Mouse (Mus musculus) lung, embryonic 14.5 days (tissue): ENCODE results near the gene Kcng3. TPM values are rescaled to one million over a fixed set of nuclear protein-coding genes. Genes with fewer than 3 reads are reported as not detected.

Experiments used
- ATAC-seq: fragments of 200-750 bp; cut with Nextera tagmentation; 2 replicates; pipeline ENCODE4 v1.8.0; 2017; ENCODE audit warnings: mild to moderate bottlenecking, moderate TSS enrichment, moderate library complexity; ENCODE audit not compliant: insufficient read depth
- DNase-seq: peaks from one replicate; pipeline ENCODE4 v3.0.0-alpha.2; 2015
- H3K27ac ChIP-seq: fragments of 300-500 bp; sonication (generic); 2 replicates; pipeline ENCODE4 v1.5.1; 2014; ENCODE audit warnings: low read depth, mild to moderate bottlenecking, moderate library complexity
- H3K27me3 ChIP-seq: fragments of 300-500 bp; sonication (generic); 2 replicates; pipeline ENCODE4 v1.6.1; 2014; ENCODE audit warnings: low read length, control low read depth; ENCODE audit not compliant: insufficient read depth
- H3K36me3 ChIP-seq: fragments of 300-500 bp; sonication (generic); 2 replicates; pipeline ENCODE4 v1.6.1; 2014; ENCODE audit warnings: control low read depth; ENCODE audit not compliant: insufficient read depth
- H3K4me1 ChIP-seq: fragments of 300-500 bp; sonication (generic); 2 replicates; pipeline ENCODE4 v1.6.1; 2014; ENCODE audit warnings: antibody characterized with exemption, control low read depth; ENCODE audit not compliant: insufficient read depth
- H3K4me2 ChIP-seq: fragments of 300-500 bp; sonication (generic); 2 replicates; pipeline ENCODE4 v1.6.1; 2014; ENCODE audit warnings: mild to moderate bottlenecking
- H3K4me3 ChIP-seq: fragments of 300-500 bp; sonication (generic); 2 replicates; pipeline ENCODE4 v1.5.1; 2014; ENCODE audit warnings: low read depth, low read length
- H3K9ac ChIP-seq: fragments of 300-500 bp; sonication (generic); 2 replicates; pipeline ENCODE4 v1.6.1; 2014
- H3K9me3 ChIP-seq: fragments of 300-500 bp; sonication (generic); 2 replicates; pipeline ENCODE4 v1.6.1; 2016; ENCODE audit warnings: low read depth, low read length, control low read depth
- CTCF ChIP-seq: IDR thresholded peaks from 2 replicates; pipeline ENCODE4 v1.5.1; 2016; ENCODE audit warnings: antibody characterized with exemption, low read depth
- WGBS: fragments of 180-500 bp; shearing (Covaris S2); extraction: QIAGEN DNeasy Blood & Tissue Kit; methylation state at CpG from one replicate; pipeline ENCODE4 v1.1.7; 2014; 5-methylcytosine and 5-hydroxymethylcytosine counted together
- polyA plus RNA-seq: library from polyadenylated mRNA; unstranded; fragments of >200 nt; fragmentation: Nextera tagmentation; extraction: Ambion mirVana; gene quantifications from 2 replicates; pipeline ENCODE4 v1.2.1, GENCODE M21; 2014

Kcng3 gene
- polyA plus RNA-seq, 1 experiment from 2014 or later, result not detected

DNA sequence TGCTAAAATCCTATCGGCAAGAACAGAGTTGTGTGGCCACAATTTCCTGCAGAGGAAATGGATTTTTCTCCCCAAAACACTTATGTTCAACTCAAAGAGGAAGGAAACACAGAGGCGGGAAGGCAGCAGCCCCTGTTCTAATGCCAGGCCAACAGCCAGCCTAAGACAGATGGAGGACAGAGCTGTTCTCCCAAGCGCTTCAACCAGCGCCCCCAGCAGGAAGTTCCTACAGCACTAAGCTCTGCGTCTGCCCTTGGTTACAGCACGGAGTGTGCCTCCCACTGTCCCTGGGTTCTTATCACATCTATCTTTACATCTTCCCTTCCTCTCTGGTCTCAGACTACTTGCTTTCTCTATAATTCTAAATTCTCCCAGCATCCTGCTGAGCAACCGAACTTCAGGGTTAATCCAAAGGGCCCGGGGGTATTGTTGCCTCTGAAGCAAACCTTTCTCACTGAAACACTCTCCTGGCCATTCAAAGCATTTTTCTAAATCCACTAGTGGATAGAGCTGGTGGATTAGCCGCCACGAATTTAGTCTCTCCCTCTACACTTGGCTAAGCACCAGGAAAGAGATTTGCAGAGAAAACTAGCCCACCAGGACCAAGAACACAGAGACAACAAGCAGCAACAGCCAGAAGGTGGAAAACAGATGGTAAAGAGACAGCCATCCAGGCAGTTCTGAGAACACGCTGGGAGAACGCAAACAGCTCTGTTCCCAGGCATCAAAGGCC is 83.0 kb downstream of the Kcng3 start:
- H3K4me1 ChIP-seq, result no peaks in the 10 kb centered on the region
- no peak overlapping the region for H3K9ac ChIP-seq
- WGBS, result 37% methylated on average over 12 of the region's 12 CpGs
- DNase-seq (peak; percentile 44), ATAC-seq (no peak)
- no peak overlapping the region for H3K4me2 ChIP-seq
- no peaks in the 10 kb centered on the region for H3K9me3 ChIP-seq
- H3K36me3 ChIP-seq, result no peaks in the 10 kb centered on the region
- peak; percentile 15; the same call in 1 of the 2 replicates for TF ChIP-seq CTCF
- H3K27ac ChIP-seq, result no peak overlapping the region
- no peak overlapping the region for H3K4me3 ChIP-seq
- peaks cover 11% of the 10 kb centered on the region; the same call in 1 of the 2 replicates for H3K27me3 ChIP-seq

DNA sequence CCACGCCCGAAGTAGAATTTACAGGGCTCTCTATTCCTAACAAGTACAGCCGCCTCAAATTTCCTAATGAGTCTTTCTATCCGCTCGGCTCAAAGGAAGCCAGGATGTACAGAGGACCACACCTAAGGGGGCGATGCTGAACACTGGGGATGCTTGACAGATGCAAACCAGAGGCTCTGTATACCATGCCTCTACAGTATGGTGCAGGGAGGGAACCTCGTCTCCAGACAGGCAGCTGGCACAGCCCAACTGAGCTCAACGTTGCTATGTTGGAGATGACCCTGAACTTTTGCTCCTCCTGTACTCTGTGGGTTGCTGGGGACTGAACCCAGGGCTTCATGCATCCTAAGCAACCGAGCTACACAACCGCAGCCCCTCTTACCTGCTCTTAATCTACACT is 84.5 kb downstream of the Kcng3 start:
- DNase-seq (no peak), ATAC-seq (no peak)
- Histone ChIP-seq H3K4me1 (no peaks in the 10 kb centered on the region), H3K9me3 (no peaks in the 10 kb centered on the region), H3K27ac (no peak overlapping the region), H3K27me3 (peaks cover 11% of the 10 kb centered on the region; the same call in 1 of the 2 replicates), H3K4me2 (no peak overlapping the region), H3K4me3 (no peak overlapping the region), H3K9ac (no peak overlapping the region), H3K36me3 (no peaks in the 10 kb centered on the region)
- 43% methylated on average over 10 of the region's 10 CpGs for WGBS
- TF ChIP-seq CTCF, result no peak

DNA sequence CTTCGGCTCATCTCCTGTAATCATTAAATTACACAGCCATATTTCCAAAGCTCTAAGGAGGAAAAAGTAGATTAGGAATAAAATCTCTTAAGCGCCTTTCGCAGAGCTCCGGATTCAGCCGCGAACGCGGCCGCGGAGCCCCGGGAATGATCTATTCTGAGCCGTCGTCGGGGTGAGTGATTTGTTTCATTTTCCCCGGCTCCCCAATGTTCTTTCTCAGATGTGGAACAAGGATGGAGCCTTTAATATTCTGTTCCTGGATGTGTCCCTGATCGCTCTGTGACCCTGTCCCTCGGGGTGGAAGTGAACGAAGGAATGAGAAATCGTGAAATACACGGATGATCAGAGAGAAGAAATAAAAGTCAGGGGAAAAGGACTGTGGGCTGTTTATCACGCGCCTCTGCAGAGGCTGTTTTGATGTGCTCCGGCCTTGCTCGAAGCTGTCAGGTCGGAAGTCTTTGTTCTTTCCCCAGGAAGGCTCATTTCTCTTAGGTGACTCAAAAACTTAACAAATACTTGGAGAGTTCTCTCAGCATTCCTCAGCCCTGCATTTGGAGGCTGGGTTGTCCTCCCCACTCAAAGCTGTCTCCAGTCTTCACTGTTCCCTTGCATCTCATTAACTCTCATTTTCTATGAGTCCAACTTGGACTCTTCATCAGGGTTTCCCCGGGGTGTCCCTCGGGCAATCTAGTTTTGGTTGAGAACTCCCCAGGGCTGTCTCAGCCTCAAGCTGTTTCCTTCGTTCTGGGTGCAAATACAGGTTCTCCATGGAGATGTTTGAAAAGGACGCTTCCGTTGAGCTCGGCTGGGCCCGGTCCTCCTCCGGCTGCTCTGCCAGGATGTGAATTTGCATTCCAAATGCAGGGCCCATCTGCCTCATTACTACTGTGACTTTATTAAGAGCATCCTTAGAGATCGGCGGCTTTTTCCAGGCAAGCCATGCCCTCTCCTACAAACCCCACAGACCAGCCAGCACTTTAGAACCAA is 85.6 kb downstream of the Kcng3 start:
- TF ChIP-seq CTCF, result no peak
- no peak overlapping the region for H3K27ac ChIP-seq
- peak overlapping the region; percentile 64 for H3K4me2 ChIP-seq
- ATAC-seq, result 0 out of 2 replicates have a peak, but pooled peaks have one; percentile 46
- peak overlapping the region; percentile 32 for H3K4me3 ChIP-seq
- H3K4me1 ChIP-seq, result no peaks in the 10 kb centered on the region
- H3K9me3 ChIP-seq, result no peaks in the 10 kb centered on the region
- no peaks in the 10 kb centered on the region for H3K36me3 ChIP-seq
- DNase-seq, result peak; percentile 54
- peak overlapping the region; percentile 27; the same call in 1 of the 2 replicates for H3K9ac ChIP-seq
- WGBS, result 6% methylated on average over 35 of the region's 35 CpGs
- H3K27me3 ChIP-seq, result peaks cover 11% of the 10 kb centered on the region; the same call in 1 of the 2 replicates

DNA sequence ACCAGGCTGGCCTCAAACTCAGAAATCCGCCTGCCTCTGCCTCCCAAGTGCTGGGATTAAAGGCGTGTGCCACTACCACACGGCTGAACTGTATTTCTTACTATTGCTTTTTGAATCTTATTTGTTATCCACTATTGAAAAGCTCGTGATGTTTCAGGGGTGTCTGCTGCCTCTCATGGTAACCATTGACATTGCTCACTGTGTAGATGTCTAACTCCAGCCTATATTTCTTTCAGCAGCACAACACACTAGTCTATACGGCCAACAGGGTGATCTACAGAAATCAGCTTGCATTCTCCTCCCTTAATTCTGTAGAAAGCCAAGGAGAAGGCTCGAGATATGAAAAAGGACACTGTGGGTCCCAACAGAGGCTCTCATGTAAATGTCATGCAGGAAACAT is 86.4 kb downstream of the Kcng3 start:
- H3K4me3 ChIP-seq, result peak overlapping the region; percentile 32
- DNase-seq (no peak), ATAC-seq (no peak)

DNA sequence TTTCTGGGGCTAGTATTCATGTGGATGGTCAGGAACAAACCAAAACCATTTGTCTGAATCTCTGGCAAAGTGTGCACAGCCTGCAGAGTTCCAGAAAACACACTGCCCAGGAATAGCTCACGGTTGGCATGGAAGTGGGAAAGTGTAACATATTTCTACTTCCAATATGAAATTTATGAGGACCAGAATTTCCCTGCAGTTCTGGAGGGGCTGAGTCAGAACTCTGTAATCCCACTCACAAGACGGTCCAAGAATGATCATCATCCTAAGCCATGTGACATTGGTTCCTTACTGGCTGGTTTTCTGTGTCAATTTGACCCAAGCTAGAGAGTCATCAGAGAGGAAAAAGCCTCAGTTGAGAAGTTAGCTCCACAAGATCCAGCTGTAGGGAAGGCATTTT is 89.3 kb downstream of the Kcng3 start:
- peaks cover 5% of the 10 kb centered on the region; the same call in 1 of the 2 replicates for H3K27me3 ChIP-seq
- ATAC-seq, result no peak

More for the DNA sequence above, 86.4 kb downstream of the Kcng3 start:
- Histone ChIP-seq H3K9ac (peak overlapping the region; percentile 27; the same call in 1 of the 2 replicates), H3K27ac (no peak overlapping the region), H3K4me2 (peak overlapping the region; percentile 64), H3K36me3 (no peaks in the 10 kb centered on the region), H3K27me3 (peaks cover 11% of the 10 kb centered on the region; the same call in 1 of the 2 replicates), H3K4me1 (no peaks in the 10 kb centered on the region), H3K9me3 (no peaks in the 10 kb centered on the region)
- WGBS, result 76% methylated on average over 6 of the region's 6 CpGs
- TF ChIP-seq CTCF, result peak; percentile 5; the same call in 1 of the 2 replicates

DNA sequence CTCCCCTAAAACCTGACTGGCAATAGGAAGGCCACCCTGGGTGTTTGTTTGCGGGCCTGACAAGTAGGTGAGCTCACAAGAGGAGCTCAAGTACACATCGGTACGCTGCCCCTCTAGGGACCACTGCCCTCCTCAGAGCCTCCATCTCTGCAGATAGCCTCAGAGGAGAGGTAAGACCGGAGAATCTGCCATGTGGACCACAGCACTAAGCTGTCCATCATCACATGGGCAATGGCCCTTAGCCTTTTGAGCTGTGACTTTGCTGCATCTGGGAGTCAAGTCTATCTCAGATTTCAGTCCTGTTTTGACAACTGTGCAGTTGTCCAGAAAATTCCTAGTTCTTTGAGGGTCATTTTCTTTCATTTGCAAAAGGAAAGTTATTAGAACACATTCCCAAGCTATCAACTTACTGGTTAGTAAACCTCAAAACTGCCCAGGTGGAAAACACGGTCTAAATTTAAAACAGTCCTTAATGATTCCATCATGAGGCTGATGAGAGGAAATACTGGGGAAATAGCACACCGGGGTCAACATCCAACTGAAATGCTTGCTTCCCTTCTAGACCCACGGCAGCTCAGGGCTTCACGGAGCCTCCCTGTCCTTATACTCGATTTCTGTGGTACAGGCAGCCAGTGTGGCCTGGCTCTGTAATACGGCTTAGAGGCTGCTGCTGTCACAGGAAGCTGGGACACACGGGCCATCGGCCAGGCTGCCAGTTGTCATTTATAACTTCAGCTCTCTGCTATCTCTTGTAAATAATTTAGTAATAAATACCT is 92.2 kb downstream of the Kcng3 start:
- Histone ChIP-seq H3K9ac (no peak overlapping the region), H3K4me2 (no peak overlapping the region), H3K27me3 (no peaks in the 10 kb centered on the region), H3K4me3 (no peak overlapping the region), H3K9me3 (no peaks in the 10 kb centered on the region), H3K27ac (no peak overlapping the region), H3K4me1 (no peaks in the 10 kb centered on the region), H3K36me3 (no peaks in the 10 kb centered on the region)
- no peak for TF ChIP-seq CTCF
- 42% methylated on average over 12 of the region's 12 CpGs for WGBS
- DNase-seq (peak; percentile 41), ATAC-seq (no peak)

More for the DNA sequence above, 89.3 kb downstream of the Kcng3 start:
- Histone ChIP-seq H3K4me3 (no peak overlapping the region), H3K27ac (no peak overlapping the region), H3K4me1 (no peaks in the 10 kb centered on the region), H3K9ac (no peak overlapping the region), H3K36me3 (no peaks in the 10 kb centered on the region), H3K4me2 (no peak overlapping the region), H3K9me3 (no peaks in the 10 kb centered on the region)
- TF ChIP-seq CTCF, result no peak
- DNase-seq, result no peak
- 73% methylated on average over 2 of the region's 2 CpGs for WGBS
